Mouse (Mus musculus): ENCODE results near the gene Armh1.
A peak's percentile ranks its signal among the peaks of the same experiment; 100 is the strongest.

GRCm38 (mm10) chr4:117189856-117190543, 61.9 kb downstream of the Armh1 start:
- TF ChIP-seq CTCF (IDR thresholded peaks at IDR 0.05; ENCODE audit: control insufficient read depth, insufficient read depth, low read length) (no peak), POLR2A (IDR thresholded peaks at IDR 0.05; ENCODE audit: borderline replicate concordance, control insufficient read depth, low read depth, low read length) (peak; percentile 45; the same call in 1 of the 2 replicates)
